Mouse (Mus musculus): ENCODE data around the gene R3hdm2.

DNA sequence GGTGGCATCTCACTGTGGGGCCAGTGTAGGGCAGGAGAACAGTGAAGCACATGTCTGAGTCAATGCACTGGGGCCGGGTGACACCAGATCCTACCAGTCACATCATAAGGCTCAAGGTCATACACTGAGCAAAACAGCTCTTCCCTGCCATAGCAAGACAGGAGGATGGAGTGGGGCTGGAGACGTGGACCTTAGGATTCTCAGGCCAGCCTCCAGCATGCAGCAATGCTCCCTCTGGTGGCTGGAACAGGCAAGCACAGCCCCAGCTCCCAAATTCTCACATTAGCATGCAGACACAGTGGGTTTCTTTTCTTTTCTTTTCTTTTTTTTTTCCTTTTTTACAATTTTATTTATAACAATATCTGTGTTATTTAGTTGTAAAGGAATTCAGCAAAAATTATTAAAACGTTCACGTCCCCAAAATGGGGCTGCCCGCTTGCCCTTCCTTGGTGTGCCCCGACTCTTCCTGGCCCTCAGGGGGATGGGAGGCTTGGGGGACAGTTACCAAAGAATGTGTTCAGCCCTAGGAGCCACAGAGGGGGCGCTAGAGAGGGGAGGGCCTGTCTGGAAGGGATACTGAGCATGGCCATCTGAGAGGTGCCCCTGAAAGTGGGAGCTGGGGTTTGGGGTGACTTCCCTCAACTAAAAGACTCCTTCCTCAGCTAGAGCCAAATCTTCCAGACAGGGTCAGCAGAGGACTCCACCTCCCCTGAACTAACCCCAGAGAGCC, 157.9 kb downstream of the R3hdm2 start:
- TF ChIP-seq CTCF (IDR thresholded peaks at IDR 0.05) (peak; percentile 96), EP300 (IDR thresholded peaks at IDR 0.05) (no peak)
